Mouse (Mus musculus) heart, postnatal 14 days (tissue): ENCODE results near the gene Vmn2r84. TPM values are rescaled to one million over a fixed set of nuclear protein-coding genes. Genes with fewer than 3 reads are reported as not detected.

ENCODE experiments used
- total RNA-seq, 2 experiments: library from RNA; stranded (reverse); gene quantifications; 2 replicates each; pipeline ENCODE4 v1.2.3; 2021

Vmn2r84 gene
- total RNA-seq, 2 experiments from 2014 or later = not detected

Other genes with a start within 250 kb of the Vmn2r84 start
- gene Olfr825, start 227.6 kb downstream of the Vmn2r84 start, total RNA-seq = not detected
- not detected for gene Olfr826, start 210.1 kb downstream of the Vmn2r84 start, total RNA-seq
- gene Olfr827, start 179.9 kb downstream of the Vmn2r84 start, total RNA-seq = not detected
- not detected for gene Neurod4, start 114.1 kb downstream of the Vmn2r84 start, total RNA-seq
- gene Tespa1, start 71.5 kb downstream of the Vmn2r84 start, total RNA-seq = 1 to 10 TPM in 1 of 2 experiments, under 1 TPM in 1; 0.29 to 3.8 TPM
- gene Vmn2r85, start 35.4 kb upstream of the Vmn2r84 start, total RNA-seq = not detected
- not detected for gene Vmn2r86, start 61.7 kb upstream of the Vmn2r84 start, total RNA-seq
- not detected for gene Vmn2r87, start 103.1 kb upstream of the Vmn2r84 start, total RNA-seq